Mouse (Mus musculus) MEL (cell line): Measurements from ENCODE around the gene Creb1.

Source experiments
- BHLHE40 ChIP-seq: IDR thresholded peaks from 2 replicates; pipeline ENCODE4 v1.6.1; 2012; ENCODE audit warnings: low read depth, mild to moderate bottlenecking, inconsistent platforms, low read length, improper control_type of control experiment, borderline replicate concordance
- CTCF ChIP-seq, 3 experiments: IDR thresholded peaks in 2 of 3; conservative IDR thresholded peaks in 1 of 3; 2 replicates each; pipeline ENCODE4 v1.5.1; 2011 to 2012; ENCODE audit warnings: low read length in 3 of 3, low read depth in 2 of 3, mild to moderate bottlenecking in 2 of 3, improper control_type of control experiment in 1 of 3, inconsistent platforms in 1 of 3, mixed read lengths in 1 of 3, moderate library complexity in 1 of 3; ENCODE audit not compliant: control insufficient read depth in 1 of 3, insufficient read depth in 1 of 3, poor library complexity in 1 of 3, severe bottlenecking in 1 of 3
- EP300 ChIP-seq, 2 experiments: IDR thresholded peaks; 2 replicates each; pipeline ENCODE4 v1.6.1; 2011; ENCODE audit warnings: improper control_type of control experiment in 2 of 2, low read length in 2 of 2, low read depth in 1 of 2, mild to moderate bottlenecking in 1 of 2
- MAFK ChIP-seq: IDR thresholded peaks from 2 replicates; pipeline ENCODE4 v1.6.1; 2011; ENCODE audit warnings: low read depth, mild to moderate bottlenecking, low read length, improper control_type of control experiment, borderline replicate concordance
- MAX ChIP-seq: IDR thresholded peaks from 2 replicates; pipeline ENCODE4 v1.6.1; 2011; ENCODE audit warnings: low read length, improper control_type of control experiment
- POLR2A ChIP-seq, 2 experiments: IDR thresholded peaks; 2 replicates each; pipeline ENCODE4 v1.6.1; 2011 to 2012; ENCODE audit warnings: low read length in 2 of 2, mild to moderate bottlenecking in 2 of 2, control low read depth in 1 of 2, improper control_type of control experiment in 1 of 2, low read depth in 1 of 2, moderate library complexity in 1 of 2; ENCODE audit not compliant: control insufficient read depth in 1 of 2, insufficient read depth in 1 of 2, poor library complexity in 1 of 2
- SMC3 ChIP-seq: IDR thresholded peaks from 2 replicates; pipeline ENCODE4 v1.6.1; 2011; ENCODE audit warnings: low read depth, low read length, improper control_type of control experiment

DNA sequence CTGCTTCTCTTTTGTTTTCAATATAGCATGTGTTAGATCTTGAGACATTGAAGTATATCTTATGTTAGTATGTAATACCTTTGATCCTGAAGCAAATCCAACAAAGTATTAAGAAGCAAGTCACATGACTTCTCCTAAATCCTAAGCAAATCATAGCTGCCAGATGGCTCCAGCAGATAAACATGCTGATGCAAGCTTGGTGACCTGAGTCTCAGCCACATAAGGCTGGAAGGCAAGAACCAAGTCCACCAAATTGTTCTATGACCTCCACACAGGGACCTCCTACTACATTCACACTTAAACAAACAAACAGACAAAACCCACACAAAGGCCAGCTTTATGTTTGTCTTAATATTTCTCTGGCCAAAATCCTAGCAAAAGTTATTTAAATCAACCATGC is 35.8 kb downstream of the Creb1 start:
- TF ChIP-seq EP300 (IDR thresholded peaks at IDR 0.05; ENCODE audit: low read depth in 1 of 2, low read length in 2 of 2) = no peak
- TF ChIP-seq POLR2A (IDR thresholded peaks at IDR 0.05; ENCODE audit: control insufficient read depth in 1 of 2, insufficient read depth in 1 of 2, low read depth in 1 of 2, low read length in 2 of 2, poor library complexity in 1 of 2) = no peak
- TF ChIP-seq CTCF (IDR thresholded peaks at IDR 0.05 in 2 of 3, conservative IDR thresholded peaks at IDR 0.05 in 1 of 3; ENCODE audit: control insufficient read depth in 1 of 3, insufficient read depth in 1 of 3, low read depth in 2 of 3, low read length in 3 of 3, poor library complexity in 1 of 3, severe bottlenecking in 1 of 3) = no peak
- TF ChIP-seq SMC3 = no peak
- TF ChIP-seq MAFK = no peak
- TF ChIP-seq MAX = no peak
- TF ChIP-seq BHLHE40 = no peak
